Mouse (Mus musculus) ovary, adult 18-20 months (tissue): ENCODE measurements around the gene Klk7.

Experiments used
- DNase-seq: peaks from one replicate; pipeline ENCODE4 v3.0.0; 2022; ENCODE audit warnings: low spot score, mixed read lengths

Gene Klk7

DNA sequence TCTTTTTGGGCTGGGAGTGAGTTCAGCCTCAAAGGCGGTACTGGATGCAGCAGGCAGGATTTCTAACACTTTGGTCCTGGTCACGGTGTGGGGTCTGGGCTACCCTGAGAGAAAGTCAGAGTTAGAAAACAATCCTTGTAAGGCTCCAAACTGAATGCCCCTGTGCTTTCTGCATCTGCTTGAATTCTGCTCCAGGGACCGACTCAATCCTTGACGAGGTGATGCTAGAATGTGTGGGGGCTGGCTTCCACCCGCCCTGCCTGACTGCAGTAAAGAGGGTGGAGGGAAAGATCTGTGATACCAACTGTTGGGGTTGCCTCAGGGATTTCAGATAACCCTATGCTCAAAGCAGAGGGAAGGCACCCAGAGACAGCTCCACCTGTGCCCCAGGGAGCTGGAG is at the start of gene Klk7:
Gene Klk7 (plus strand): TSS at position 301 of the 400 bp plus-strand sequence.
- no peak for DNase-seq

- no peak for DNase-seq
Observed at GRCm38 (mm10) chr7:43766484-43766883, 44.6 kb upstream of the Klk7 start.

- no peak for DNase-seq
Observed at GRCm38 (mm10) chr7:43768597-43768996, 42.5 kb upstream of the Klk7 start, which contains the start of gene Klk12. Klk12 (plus strand) TSS chr7:43768897.

DNA sequence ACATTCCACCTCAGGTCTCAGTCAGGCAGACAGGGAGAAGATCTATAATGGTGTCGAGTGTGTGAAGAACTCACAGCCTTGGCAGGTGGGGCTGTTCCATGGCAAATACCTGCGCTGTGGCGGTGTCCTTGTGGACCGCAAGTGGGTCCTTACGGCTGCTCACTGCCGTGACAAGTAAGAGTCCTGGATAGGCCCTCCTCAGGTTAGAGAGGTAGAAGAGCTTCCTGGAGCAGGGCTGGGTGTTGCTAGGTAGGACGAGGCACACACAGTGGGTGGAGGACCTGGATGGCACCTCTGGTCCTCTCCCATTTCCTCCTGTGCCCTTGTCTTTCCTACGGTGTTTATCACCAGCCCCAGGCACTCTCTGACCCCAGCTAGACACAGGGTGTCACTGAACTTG is 41.5 kb upstream of the Klk7 start:
- DNase-seq = no peak

GRCm38 (mm10) chr7:43770701-43771100 is 40.4 kb upstream of the Klk7 start:
- no peak for DNase-seq

- no peak for DNase-seq
Observed at GRCm38 (mm10) chr7:43771916-43772315, 39.2 kb upstream of the Klk7 start.

DNA sequence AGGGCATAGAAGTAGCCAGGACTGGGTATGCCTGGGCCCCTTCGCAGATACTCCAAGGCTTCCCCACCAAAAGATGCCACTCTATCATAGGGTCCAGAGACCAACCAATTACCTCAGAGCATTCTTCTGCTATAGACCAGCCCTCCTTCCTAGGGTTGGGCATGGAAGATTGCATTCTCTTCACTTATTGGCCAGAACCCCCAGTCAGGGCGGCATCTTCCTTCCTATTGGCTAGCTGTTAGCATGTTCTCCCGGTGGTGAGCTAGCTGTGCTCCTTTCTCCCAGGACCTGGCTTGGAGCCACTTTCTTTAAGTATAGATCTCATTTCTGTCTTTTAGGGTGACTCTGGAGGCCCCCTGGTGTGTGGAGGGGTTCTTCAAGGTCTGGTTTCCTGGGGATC is 38.2 kb upstream of the Klk7 start:
- DNase-seq = no peak

- DNase-seq = no peak
Observed at GRCm38 (mm10) chr7:43774364-43774763, 36.7 kb upstream of the Klk7 start, which contains the start of gene Klk11. Klk11 (plus strand) TSS chr7:43774604.

GRCm38 (mm10) chr7:43774802-43775201 is 36.3 kb upstream of the Klk7 start:
- no peak for DNase-seq

DNA sequence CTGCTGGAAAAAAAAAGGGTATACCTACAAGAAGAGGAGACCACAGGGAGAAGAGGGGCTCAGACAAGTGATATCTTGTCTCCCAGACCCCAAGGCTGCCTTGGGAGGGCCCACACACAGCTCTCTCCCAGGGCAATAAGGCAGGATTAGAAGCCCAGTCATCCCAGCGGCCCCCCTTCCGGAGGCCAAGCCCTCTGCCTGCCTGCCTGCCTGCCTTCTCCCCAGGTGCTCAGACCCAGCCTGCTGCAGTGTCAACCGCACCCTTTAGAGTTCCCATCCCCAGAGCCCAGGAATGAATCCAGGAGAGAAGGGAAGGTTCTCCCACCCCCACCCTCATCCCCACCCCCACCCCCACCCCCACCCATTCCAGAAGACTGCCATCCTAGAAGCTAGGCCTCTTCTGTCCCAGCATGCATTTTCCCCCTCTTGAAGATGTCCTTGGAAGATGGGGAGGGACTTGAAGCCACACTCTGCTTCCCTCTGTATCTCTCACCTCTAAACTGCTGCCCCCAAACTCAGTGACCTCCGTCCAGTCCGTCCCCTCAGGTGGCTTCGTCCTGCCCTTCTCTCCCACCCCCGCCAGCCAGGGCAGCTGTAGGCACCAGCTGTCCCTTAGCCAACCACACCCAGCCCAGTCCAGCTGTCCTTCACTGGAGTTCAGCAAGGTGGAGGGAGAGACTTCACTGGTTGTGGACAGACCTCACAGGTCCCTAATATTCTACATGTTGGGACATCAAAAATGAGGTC is 35.6 kb upstream of the Klk7 start:
- DNase-seq = no peak

GRCm38 (mm10) chr7:43776506-43776905 is 34.6 kb upstream of the Klk7 start:
- DNase-seq = no peak

DNA sequence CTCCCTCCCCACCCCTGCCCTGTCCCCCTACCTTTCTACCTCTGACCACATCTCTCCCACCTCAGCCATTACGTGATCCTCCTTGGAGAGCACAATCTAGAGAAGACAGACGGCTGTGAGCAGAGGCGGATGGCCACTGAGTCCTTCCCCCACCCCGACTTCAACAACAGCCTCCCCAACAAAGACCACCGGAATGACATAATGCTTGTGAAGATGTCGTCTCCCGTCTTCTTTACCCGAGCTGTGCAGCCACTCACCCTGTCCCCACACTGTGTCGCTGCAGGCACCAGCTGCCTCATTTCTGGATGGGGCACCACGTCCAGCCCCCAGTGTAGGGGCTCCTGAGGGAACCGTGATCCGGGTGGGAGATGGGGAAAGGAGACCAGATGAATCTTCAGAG is 33.7 kb upstream of the Klk7 start:
- no peak for DNase-seq

GRCm38 (mm10) chr7:43778176-43778970 is 32.7 kb upstream of the Klk7 start:
- no peak for DNase-seq

DNA sequence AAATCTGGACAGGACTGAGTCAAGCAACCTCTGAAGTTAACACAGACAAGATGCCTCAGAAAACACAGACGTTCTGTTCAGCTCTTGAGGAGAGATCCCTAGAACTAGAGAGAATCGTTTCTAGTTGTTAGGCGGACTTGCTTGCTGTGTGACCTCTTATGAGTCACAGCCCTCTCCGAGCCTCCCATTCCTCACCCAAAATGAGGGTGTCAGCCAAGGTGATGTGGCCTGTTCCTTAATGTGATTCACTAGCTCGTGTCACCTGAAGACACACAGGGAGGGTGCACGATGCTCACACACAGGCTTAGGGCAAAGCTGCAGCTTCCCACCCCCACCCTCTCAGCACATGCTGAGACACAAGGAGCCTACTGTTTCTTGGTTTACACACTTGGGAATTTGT is 30.9 kb upstream of the Klk7 start:
- DNase-seq = no peak

DNA sequence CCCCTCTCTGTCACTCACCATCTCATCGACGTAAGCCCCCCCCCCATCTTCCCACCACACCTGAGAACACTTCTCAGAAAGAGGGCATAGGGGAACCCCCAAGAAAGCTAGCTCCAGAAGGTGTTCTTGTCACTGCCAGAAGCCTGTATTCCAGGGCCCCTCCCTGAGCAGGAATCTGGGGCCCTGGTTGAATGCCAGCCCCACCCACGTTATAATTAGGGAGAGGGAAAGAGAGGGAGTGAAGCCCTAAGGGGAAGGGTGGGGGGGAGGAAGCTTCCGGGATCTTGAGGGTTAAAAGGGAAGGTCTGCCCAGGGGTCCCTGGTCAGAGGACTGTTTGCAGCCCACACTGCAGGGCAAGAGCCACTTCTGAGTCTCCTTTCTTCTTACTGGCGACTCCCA is 30.3 kb upstream of the Klk7 start, which contains the start of gene Klk10:
Gene Klk10 (plus strand): TSS at position 290 of the 400 bp plus-strand sequence.
- DNase-seq = no peak

DNA sequence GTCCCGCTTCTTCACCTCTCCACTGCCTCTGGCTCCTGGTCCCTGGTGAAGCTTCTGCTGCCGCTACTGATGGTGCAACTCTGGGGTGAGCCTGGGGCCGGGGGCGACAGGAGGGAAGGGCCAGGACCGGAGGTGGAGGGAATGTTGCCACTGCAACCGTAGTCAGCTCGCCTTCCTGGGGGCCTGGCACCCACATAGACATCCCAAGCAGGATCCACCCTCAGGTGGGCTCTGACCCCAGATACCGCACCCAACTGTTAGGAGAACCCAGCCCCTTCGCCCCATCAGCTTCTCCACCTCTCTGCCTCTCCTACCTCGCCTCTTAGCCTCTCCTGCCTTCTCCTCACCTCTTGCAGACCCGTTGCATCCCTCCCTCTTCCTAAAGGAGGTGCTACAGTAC is 29.6 kb upstream of the Klk7 start:
- DNase-seq = no peak

- DNase-seq = no peak
Observed at GRCm38 (mm10) chr7:43782275-43783265, 28.5 kb upstream of the Klk7 start.

DNA sequence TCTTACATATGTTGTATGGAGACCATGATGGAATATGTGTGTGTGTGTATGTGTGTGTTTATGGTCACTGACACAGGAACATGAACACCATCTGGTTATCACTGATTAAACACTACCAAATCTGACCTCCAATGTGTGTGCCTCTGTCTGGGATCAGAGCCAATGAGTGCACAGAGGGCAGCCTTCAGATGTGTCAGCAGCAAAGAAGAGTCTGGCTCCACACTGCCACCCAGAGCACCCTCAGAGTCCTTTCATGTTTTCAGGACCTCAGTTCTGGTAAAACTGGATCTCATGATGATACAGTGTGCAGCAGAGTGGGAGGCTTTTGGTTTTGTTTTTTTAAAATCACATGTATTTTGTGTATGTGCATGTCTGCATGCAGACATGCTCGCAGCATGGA is 25.8 kb upstream of the Klk7 start:
- no peak for DNase-seq

DNA sequence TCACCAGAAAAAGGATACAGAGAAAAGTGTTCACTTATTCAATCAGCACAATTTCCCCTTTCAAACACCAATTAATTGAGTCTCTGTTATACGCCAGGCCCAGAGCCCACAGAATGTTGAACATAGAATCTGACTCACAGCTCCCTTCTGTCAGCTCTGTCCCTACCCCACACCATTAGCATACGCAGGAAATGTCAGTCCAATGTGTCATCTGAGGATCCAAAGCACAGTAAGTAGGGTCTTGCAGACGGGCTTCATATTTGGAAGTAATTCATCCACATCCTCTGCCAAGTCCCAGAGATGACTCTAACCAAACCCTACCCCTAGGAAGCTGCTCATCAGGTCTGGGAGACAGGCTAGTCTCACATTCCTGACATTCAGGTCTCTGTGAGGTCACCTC is 23.0 kb upstream of the Klk7 start:
- DNase-seq = no peak

DNA sequence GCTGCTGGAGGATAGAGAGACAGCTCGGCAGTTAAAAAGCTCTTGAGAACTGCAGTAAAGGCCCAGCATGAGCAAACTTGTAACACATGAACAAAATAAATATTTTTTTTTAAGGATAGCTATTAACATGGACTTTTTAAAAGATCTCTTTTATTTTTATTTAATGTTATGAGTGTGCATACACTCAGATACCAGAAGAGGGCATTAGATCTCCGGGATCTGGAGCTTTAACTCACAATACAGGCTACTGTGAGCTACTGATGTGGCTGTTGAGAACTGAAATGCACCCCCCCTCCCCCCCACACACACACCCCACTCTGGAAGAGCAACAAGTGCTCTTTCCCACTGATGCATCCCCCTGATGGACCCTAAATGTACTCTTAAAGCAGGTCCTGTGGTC is 21.8 kb upstream of the Klk7 start:
- no peak for DNase-seq

DNA sequence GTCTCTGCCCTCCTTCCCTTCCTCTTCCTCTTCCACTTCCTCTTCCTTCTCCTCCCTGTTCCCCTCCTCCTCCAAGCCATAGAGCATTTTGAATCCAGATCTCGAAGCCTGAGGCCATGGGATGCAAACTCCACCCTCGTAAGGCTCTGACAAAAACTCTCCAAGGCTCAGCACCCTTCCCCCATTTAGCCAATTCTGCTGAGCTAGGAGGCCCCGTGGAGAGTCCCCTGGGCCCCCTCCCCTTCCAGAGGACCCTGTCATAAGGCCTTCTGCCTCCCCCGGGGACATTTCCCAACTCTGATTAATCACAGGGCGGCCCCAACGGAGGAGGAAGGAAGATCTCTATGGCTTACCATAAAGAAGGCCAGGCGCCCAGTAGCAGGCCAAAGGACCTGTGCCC is 19.5 kb upstream of the Klk7 start, which contains the start of gene Klk9:
Gene Klk9 (plus strand): TSS at position 301 of the 400 bp plus-strand sequence.
- DNase-seq = no peak

GRCm38 (mm10) chr7:43796355-43796754 is 14.7 kb upstream of the Klk7 start:
- DNase-seq = no peak
